In genomic region chr7:142532671-142533058, GRCm38 (mm10) we compare ENCODE assay signal across 8 mouse cellular contexts. TPM values are rescaled to one million over a fixed set of nuclear protein-coding genes. Genes with fewer than 3 reads are reported as not detected.
DNase-seq lines count a peak whose midpoint lies in the region; ATAC-seq and TF ChIP-seq lines count a peak whose summit lies in the region.

Gene Mrpl23, plus strand, starts transcription at chr7:142532686.

- H3K4me3 ChIP-seq in kidney, embryonic 16.5 days (ENCODE audit: low read length): peak within 1 kb of the TSS; percentile 73
- peak within 1 kb of the TSS; percentile 83 for H3K4me3 ChIP-seq in bone marrow, adult 2 months (replicated peaks; ENCODE audit: control insufficient read depth, low read depth, low read length)
- H3K4me3 ChIP-seq in heart, embryonic 15.5 days: peak within 1 kb of the TSS; percentile 59
- H3K4me3 ChIP-seq in liver, embryonic 15.5 days (replicated peaks): peak within 1 kb of the TSS; percentile 82

- H3K9ac ChIP-seq in kidney, embryonic 16.5 days (replicated peaks; ENCODE audit: low read length): peak within 1 kb of the TSS; percentile 94
- H3K9ac ChIP-seq in heart, embryonic 15.5 days: peak within 1 kb of the TSS; percentile 69
- H3K9ac ChIP-seq in liver, embryonic 15.5 days: peak within 1 kb of the TSS; percentile 80

- H3K27ac ChIP-seq in kidney, embryonic 16.5 days (ENCODE audit: low read length): peak within 1 kb of the TSS; percentile 97
- H3K27ac ChIP-seq in bone marrow, adult 2 months (ENCODE audit: control insufficient read depth, insufficient read depth, low read depth, low read length, poor library complexity): peak within 1 kb of the TSS; percentile 54
- peak within 1 kb of the TSS; percentile 93 for H3K27ac ChIP-seq in heart, embryonic 15.5 days
- peak within 1 kb of the TSS; percentile 89 for H3K27ac ChIP-seq in liver, embryonic 15.5 days (replicated peaks)

- peaks cover 4% of the 10 kb centered on the region; the same call in 1 of the 2 replicates for H3K36me3 ChIP-seq in kidney, embryonic 16.5 days (ENCODE audit: insufficient read depth, low read length)
- H3K36me3 ChIP-seq in heart, embryonic 15.5 days: peaks cover 4% of the 10 kb centered on the region; the same call in 1 of the 2 replicates
- 0 out of 2 replicates have a peak, but pooled peaks cover 3% of the 10 kb centered on the region for H3K36me3 ChIP-seq in liver, embryonic 15.5 days (replicated peaks)

- peak within 1 kb of the TSS; percentile 81 for H3K4me2 ChIP-seq in kidney, embryonic 16.5 days (replicated peaks; ENCODE audit: low read depth, low read length)
- H3K4me2 ChIP-seq in heart, embryonic 15.5 days: peak within 1 kb of the TSS; percentile 71
- peak within 1 kb of the TSS; percentile 87 for H3K4me2 ChIP-seq in liver, embryonic 15.5 days

- peak; percentile 53 for ATAC-seq in kidney, embryonic 16.5 days (ENCODE audit: low FRiP score, low TSS enrichment)
- peak; percentile 62 for ATAC-seq in heart, embryonic 15.5 days (replicated peaks; ENCODE audit: insufficient number of reproducible peaks, insufficient read depth, low FRiP score, low read depth)
- peak; percentile 47 for ATAC-seq in liver, embryonic 15.5 days (ENCODE audit: insufficient read depth)

- H3K9me3 ChIP-seq in kidney, embryonic 16.5 days (ENCODE audit: low read length): no peaks in the 10 kb centered on the region
- no peaks in the 10 kb centered on the region for H3K9me3 ChIP-seq in heart, embryonic 15.5 days (replicated peaks)
- H3K9me3 ChIP-seq in liver, embryonic 15.5 days (replicated peaks): no peaks in the 10 kb centered on the region

- DNase-seq in kidney, postnatal 14 days: no peak
- DNase-seq in embryo, embryonic 10 days (ENCODE audit: low spot score): no peak
- DNase-seq in gastrocnemius, postnatal 10 days: no peak
- DNase-seq in retina, postnatal 1 day: no peak

- WGBS in kidney, embryonic 16.5 days: 4% methylated on average over 17 of the region's 17 CpGs
- 5% methylated on average over 13 of the region's 17 CpGs for WGBS in bone marrow, adult 2 months
- 7% methylated on average over 17 of the region's 17 CpGs for WGBS in heart, embryonic 15.5 days
- WGBS in liver, embryonic 15.5 days (ENCODE audit: insufficient replicate concordance): 4% methylated on average over 17 of the region's 17 CpGs

- H3K27me3 ChIP-seq in kidney, embryonic 16.5 days (ENCODE audit: insufficient read depth, low read length): no peaks in the 10 kb centered on the region
- H3K27me3 ChIP-seq in heart, embryonic 15.5 days: no peaks in the 10 kb centered on the region
- peaks cover 23% of the 10 kb centered on the region for H3K27me3 ChIP-seq in liver, embryonic 15.5 days

- no peak for TF ChIP-seq POLR2A in bone marrow, adult 2 months (IDR thresholded peaks at IDR 0.05; ENCODE audit: borderline replicate concordance, control insufficient read depth, low read depth, low read length)

- TF ChIP-seq CTCF in bone marrow, adult 2 months (IDR thresholded peaks at IDR 0.05; ENCODE audit: control insufficient read depth, insufficient read depth, low read length): no peak

- peaks cover 44% of the 10 kb centered on the region for H3K4me1 ChIP-seq in kidney, embryonic 16.5 days (ENCODE audit: insufficient read depth, low read length)
- peaks cover 3% of the 10 kb centered on the region for H3K4me1 ChIP-seq in bone marrow, adult 2 months (ENCODE audit: control insufficient read depth, insufficient read depth, low read length)
- peaks cover 48% of the 10 kb centered on the region for H3K4me1 ChIP-seq in heart, embryonic 15.5 days (replicated peaks)
- H3K4me1 ChIP-seq in liver, embryonic 15.5 days (replicated peaks): peaks cover 57% of the 10 kb centered on the region

RNA-seq across cellular contexts. Expression of gene Mrpl23, which starts in this region (rescaled TPM):
- polyA plus RNA-seq in kidney, embryonic 16.5 days (2015; fragmentation: Nextera tagmentation; extraction: Ambion mirVana): 24.4 and 24.6 TPM in 2 replicates
- polyA plus RNA-seq in bone marrow, adult 2 months (2011; ENCODE audit: insufficient read depth, insufficient read length, low replicate concordance, missing spikeins): 0.40 and 0.86 TPM in 2 replicates
- polyA plus RNA-seq in heart, embryonic 15.5 days (2015; fragmentation: Nextera tagmentation; extraction: Ambion mirVana): 17.0 and 18.7 TPM in 2 replicates
- polyA plus RNA-seq in liver, embryonic 15.5 days (2015; fragmentation: Nextera tagmentation; extraction: Ambion mirVana): 9.8 and 11.9 TPM in 2 replicates
- 1 to 10 TPM; 6.4 to 7.2 TPM for total RNA-seq in gastrocnemius, postnatal 10 days (2021)
